Mouse (Mus musculus) right cerebral cortex, adult 18-20 months (tissue): ENCODE data around the gene Gab3.

Experiments used
- DNase-seq: peaks from one replicate; pipeline ENCODE4 v3.0.0; 2022; ENCODE audit warnings: mixed read lengths

Gene Gab3

GRCm38 (mm10) chrX:75084774-75085508 lies at the start of gene Gab3:
Gab3 (minus strand) TSS chrX:75085458.
- peak; percentile 55 for DNase-seq

DNA sequence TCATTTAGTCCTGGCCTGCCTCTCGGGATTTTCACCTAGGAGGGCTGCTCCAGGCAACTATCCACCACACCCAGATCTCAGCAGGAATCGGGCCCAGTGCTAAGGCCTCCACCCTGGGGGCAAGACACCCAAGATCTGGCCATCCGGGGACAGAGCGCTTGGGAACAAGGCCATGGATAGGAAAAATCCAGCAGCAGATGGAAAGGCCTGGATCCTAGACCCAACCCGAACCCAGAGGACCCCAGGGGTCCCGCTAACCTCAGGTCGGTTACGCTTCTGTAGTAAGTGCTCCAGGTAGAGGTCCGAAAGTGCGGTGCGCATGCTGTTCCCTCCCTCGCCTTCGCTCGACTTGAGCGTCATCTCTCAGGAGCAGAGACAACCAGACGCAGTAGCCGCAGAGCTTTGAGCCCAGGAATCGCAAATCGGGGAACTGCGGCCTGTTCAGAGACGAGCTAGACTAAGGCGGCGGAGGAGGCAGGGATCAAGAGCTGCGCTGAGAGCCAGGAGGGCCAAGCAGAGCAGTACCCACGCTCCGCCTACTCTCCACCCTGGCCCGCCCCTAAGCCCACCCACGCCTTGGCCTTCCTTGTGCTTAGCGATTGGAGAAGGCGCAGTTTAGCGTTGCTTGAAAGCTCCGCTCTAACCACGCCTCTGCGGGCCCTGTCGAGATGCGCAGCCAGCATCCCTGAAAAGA lies 45.4 kb upstream of the Gab3 start, which contains the start of gene Mpp1:
Gene Mpp1, minus strand, starts transcription at position 550 of the 694 bp plus-strand sequence.
- peak; percentile 76 for DNase-seq

DNA sequence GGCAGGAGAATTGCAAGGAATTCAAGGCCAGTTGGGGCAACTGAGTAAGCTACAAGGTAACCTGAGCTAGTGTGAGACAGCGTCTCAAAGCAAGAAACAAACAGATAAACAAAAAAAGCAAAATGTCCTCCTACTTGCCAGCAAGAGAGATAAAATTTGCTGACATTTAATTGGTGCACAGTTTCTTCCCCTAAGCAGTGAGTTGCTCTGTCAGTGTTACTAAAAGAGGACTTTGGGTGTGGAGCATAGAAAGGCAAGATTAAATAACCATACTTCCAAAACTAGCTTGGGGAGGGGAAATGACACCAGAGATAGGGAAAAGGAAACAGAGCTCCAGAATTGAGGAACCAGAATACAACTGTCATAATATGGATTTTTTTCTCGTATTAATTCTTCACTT lies 44.2 kb upstream of the Gab3 start:
- DNase-seq = no peak

GRCm38 (mm10) chrX:75128333-75128980 lies 43.2 kb upstream of the Gab3 start:
- no peak for DNase-seq

- no peak for DNase-seq
Measured at GRCm38 (mm10) chrX:75126893-75127292, 41.6 kb upstream of the Gab3 start.

DNA sequence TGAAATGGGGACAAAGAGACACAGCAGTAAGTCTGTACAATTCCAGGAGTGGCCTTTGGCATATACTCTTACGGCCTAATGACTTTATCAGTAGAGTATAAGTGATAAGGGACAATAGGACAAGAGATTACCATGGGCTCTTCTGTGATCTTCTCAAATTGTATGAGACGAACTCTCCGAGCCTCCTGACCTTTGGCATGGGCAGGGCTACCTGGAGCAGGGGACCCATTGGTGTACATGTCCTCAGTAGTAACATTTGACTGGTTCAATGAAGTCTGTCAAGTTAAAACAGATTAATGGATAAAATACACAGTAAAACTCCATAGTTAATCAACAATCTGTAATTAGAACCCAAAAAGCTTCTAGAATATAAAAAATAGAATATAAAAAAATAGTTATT lies 40.3 kb upstream of the Gab3 start:
- no peak for DNase-seq

DNA sequence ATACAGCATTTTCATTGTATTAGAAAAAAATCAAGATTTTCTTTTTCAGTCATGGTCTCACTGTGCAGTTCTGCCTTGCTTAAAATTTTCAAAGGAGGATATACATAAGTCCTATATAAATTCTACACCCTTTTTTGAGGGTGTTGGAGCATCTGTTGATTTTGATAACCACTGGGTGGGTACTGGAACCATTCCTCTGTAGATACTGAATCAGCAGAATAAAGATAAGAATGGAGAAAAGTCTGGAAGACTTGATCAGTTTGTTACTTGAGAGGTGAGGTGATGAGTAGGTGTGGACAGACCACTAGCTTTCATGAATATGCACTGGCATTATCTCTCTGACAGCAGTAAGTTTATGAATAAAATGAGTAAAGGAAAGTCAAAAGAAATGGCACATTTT lies 30.3 kb upstream of the Gab3 start:
- no peak for DNase-seq

DNA sequence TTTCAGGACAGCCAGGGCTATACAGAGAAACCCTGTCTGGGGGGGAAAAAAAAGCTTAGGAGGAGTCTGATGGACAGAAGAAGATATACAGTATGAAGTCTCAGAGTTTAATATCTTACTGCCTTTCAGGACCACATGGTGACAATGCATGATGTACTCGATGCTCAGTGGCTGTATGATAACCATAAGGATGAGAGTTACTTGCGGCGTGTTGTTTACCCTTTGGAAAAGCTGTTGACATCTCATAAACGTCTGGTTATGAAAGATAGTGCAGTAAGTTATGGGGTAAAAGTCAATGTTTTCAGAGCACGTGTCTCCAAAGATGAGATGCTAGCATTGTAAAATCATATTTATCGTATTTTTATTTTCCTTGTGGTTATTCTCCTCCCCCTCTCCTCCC lies 17.0 kb upstream of the Gab3 start:
- no peak for DNase-seq

DNA sequence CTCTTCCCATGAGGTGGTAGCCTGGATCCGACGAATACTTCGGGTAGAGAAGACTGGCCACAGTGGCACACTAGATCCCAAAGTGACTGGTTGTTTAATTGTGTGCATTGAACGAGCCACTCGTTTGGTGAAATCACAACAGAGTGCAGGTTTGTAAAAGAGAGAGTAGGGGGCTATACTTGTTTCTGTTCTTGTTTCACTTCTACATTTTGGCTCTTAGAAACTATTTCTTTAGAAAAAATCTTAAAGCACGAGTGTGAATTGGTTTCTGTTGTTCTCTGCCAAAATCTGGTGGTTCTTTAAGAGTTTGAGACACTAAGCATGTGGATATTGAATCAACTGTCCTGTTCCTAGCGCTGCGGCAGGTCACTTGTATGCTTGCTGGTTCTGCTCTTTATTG lies 13.5 kb upstream of the Gab3 start:
- no peak for DNase-seq

DNA sequence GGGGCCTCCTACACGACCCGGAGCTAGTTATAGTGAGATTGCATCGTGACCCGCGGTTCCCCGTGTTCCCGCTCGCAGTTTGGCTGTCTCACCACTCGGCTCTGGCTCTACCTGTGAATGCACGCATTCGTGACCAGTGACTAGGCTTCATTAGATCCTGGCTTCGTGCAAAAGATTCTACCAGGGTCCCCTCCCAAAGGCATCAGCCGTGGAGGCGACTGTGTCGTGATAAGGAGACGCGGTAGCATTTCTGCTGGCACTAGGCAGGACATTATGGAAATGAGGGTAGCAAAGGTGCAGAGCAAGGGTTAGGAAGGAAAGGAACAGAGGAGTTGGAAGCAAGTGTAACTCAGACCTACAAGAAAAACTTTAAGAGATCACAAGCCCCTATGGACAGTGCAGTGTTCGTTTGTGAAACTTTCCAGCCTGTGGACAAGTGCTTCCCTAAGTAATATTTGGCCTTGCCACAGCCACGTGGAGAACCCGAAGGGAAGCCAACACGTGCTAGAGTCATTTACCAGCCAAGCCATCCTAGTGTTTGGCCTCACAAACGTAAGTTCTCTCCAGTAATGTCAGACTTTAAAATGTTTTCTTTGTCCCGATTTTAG lies 11.0 kb upstream of the Gab3 start:
- no peak for DNase-seq

DNA sequence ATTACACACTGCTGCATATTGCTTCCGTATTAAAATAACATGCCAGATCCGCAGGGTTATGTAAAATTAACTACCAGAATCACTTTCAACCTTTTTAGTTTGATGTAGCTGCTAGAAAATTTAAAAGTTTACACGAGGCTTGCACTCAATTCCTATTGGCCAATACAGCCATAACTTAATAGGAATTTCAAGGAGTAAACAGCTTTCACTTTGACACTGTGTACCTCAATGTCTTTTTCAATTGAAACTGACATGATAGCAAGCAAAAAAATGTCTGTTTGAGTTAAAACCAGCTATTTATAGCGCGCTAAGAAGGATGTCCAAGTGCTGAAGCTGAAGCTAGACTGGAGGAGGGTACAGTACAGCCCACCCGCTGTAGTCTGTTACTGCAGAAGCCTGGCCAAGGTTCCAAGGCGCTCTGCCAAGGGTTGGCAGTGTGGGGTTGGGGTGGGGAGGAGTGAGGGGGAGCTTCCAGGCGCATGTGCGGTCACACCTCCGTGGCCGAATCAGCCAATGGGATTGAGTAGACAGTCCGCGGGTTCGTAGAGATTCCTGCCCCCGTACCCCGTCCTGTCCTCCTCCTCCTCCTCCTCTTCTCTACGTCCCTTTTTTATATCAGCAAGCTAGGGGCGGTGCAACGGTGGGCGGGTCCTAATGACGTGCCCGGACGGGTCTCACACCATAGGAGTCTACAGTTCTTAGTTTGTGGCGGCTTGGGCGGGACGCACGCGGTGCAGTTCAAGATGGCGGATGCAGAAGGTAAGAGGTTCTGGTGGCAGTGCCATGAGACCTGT lies 10.3 kb upstream of the Gab3 start, which contains the start of gene Dkc1:
Gene Dkc1, plus strand, starts transcription at position 486 of the 794 bp plus-strand sequence.
- peak; percentile 92 for DNase-seq

DNA sequence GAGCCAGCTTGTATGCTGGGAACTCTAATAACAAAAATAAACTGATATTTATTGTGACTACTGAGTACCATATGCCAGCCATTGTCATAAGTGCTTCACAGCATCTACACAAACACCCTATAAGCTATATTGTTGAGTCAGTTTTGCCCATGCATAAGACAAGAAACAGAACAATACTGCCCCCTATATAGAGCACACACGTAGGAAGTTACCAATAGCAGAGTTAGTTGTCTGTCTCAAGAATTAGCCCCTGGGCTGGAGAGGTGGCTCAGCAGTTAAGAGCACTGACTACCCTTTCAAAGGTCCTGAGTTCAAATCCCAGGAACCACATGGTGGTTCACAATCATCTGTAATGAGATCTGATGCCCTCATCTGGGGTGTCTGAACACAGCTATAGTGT lies 396 bp upstream of the Gab3 start:
- no peak for DNase-seq

- peak; percentile 11 for DNase-seq
Measured at GRCm38 (mm10) chrX:75083982-75084773, 1.1 kb downstream of the Gab3 start.

DNA sequence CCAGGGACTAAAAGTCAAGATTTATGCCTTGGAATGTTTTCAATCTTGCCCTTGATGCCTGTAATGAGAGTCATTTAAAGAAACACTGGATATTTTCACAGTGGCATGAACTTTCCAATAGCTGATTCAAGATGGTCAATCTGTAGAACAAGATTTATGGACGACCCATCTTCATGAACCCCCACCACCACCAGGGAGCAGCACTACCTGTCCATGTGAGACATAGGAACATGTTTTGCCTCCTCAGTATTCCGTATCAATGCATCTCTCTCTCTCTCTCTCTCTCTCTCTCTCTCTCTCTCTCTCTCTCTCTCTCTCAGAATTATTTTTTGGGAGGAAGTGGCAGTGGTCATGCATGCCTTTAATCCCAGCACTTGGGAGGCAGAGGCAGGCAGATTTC lies 2.9 kb downstream of the Gab3 start:
- DNase-seq = no peak

DNA sequence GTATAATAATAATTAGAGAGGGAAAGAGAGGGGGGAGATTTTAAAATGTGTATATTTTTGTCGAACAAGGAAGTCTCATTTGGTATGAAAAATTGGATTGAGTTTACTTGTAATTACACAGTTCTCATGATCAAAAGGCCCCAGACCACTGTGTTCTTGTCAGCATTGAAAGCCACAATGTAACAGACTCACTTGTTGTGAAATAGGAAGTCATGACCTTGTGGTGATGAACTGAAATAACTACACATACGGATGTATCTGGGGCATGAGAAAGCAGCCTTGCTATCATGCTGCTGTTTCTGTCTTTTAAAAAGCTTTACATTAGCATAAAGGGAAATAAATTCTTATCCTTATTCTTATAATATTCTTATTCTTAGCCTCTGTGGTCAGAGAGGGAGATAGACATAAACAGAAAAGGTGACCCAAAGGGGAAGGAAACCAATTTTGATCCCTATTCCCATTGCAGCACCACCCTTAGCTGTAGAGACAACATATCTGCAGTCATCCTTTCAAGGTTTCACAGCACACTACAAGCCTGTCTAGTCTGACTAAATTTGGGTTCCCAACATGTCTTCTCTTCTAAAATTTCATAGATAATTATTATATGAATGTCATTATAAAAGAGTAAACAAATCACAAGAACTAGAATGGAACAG lies 29.0 kb downstream of the Gab3 start:
- DNase-seq = no peak

GRCm38 (mm10) chrX:75046921-75047635 lies 38.2 kb downstream of the Gab3 start:
- DNase-seq = peak; percentile 4

DNA sequence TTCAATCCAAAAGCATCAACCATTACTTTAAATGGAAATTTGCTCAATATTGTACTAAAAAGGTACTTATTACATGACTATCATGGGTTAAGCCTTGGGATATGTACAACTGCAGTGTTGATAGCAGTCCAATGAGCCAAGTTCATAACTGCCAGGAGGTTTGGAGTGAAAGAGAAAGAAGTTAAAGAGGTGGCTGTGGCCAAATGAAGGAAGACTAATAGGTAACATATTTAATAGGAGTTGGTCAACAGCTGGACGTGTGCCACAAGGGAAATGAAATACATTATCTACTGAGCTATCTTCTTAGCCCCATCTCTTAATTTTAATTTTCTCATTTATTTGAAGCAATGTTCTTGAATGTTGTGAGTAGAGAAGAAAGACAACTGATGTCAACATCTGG lies 39.3 kb downstream of the Gab3 start:
- no peak for DNase-seq

- DNase-seq = no peak
Measured at GRCm38 (mm10) chrX:75044595-75044994, 40.7 kb downstream of the Gab3 start.

- no peak for DNase-seq
Measured at GRCm38 (mm10) chrX:75036626-75037025, 48.6 kb downstream of the Gab3 start.

DNA sequence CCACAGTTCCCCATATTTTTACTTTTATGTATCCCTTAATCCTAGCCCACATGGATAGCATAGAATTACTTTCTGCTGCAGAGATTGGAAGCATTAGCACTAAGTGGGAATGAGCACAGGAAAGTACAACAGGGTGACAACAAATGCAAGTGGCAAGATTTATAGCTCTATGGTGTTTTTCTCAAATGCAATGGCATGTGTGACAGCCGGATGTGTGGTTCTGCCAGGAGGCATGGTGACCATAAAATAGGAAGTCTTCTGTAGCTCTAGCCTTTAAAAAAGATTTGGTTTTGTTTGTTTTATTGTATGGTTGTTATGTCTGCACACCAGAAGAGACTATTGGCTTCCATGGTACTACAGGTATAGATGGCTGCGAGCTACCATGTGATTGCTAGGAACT lies 50.1 kb downstream of the Gab3 start:
- no peak for DNase-seq
